Mouse (Mus musculus) adrenal gland, postnatal 36 days (tissue): ENCODE results near the gene Rpl31. TPM values are rescaled to one million over a fixed set of nuclear protein-coding genes. Genes with fewer than 3 reads are reported as not detected.
A peak's percentile ranks its signal among the peaks of the same experiment; 100 is the strongest.

Experiments
- DNase-seq, 2 experiments: peaks; one replicate each; pipeline ENCODE4 v3.0.0; 2021; ENCODE audit warnings: mixed read lengths in 1 of 2
- long read RNA-seq, 2 experiments: library from polyadenylated mRNA; stranded (forward); transcript quantifications; one replicate each; pipeline ENCODE4 v2.0.0; 2021; ENCODE audit warnings: borderline sequencing depth in 2 of 2
- total RNA-seq, 2 experiments: library from RNA; stranded (reverse); gene quantifications; 2 replicates each; pipeline ENCODE4 v1.2.3; 2021

Rpl31 gene
- 100 to 1,000 TPM; 739 to 814 TPM for total RNA-seq
- long read RNA-seq, experiment 1, transcript Rpl31-203 (4 exons, 630 nt): minor isoform, 22 of 218 reads
- long read RNA-seq, experiment 1, transcript Rpl31-204 (3 exons, 468 nt): minor isoform, 35 of 218 reads
- long read RNA-seq, experiment 1, transcript Rpl31-201 (5 exons, 1,049 nt): major isoform, 86 of 218 reads
- long read RNA-seq, experiment 1, transcript Rpl31-202 (5 exons, 487 nt): minor isoform, 56 of 218 reads
- long read RNA-seq, experiment 1, partial matches to known transcripts: 9 of 218 reads
- long read RNA-seq, experiment 1, other reads (novel, unspliced or antisense): 10 of 218 reads
- long read RNA-seq, experiment 2, transcript Rpl31-201 (5 exons, 1,049 nt): major isoform, 42 of 86 reads
- long read RNA-seq, experiment 2, transcript Rpl31-203 (4 exons, 630 nt): minor isoform, 13 of 86 reads
- long read RNA-seq, experiment 2, transcript Rpl31-202 (5 exons, 487 nt): minor isoform, 24 of 86 reads
- long read RNA-seq, experiment 2, transcript Rpl31-204 (3 exons, 468 nt): minor isoform, 5 of 86 reads
- long read RNA-seq, experiment 2, partial matches to known transcripts: 2 of 86 reads
- long read RNA-seq, experiment 2, other reads (novel, unspliced or antisense): 0 of 86 reads

GRCm38 (mm10) chr1:39367601-39368266, at the start of gene Rpl31:
Gene Rpl31 (plus strand): TSS chr1:39367842.
- peak; percentile 99 for DNase-seq

- peak; percentile 46 to 59 for DNase-seq
These were observed 49.7 kb upstream of the Rpl31 start for GRCm38 (mm10) chr1:39317935-39318334.

GRCm38 (mm10) chr1:39318870-39319269, 48.8 kb upstream of the Rpl31 start:
- no peak for DNase-seq

- no peak for DNase-seq
These were observed 45.7 kb upstream of the Rpl31 start for GRCm38 (mm10) chr1:39321954-39322353.

GRCm38 (mm10) chr1:39325228-39325627, 42.4 kb upstream of the Rpl31 start:
- no peak for DNase-seq

GRCm38 (mm10) chr1:39327546-39327945, 40.1 kb upstream of the Rpl31 start:
- no peak for DNase-seq

- DNase-seq: peak; percentile 9 to 26
These were observed 36.6 kb upstream of the Rpl31 start for GRCm38 (mm10) chr1:39330857-39331594.

GRCm38 (mm10) chr1:39332456-39332855, 35.2 kb upstream of the Rpl31 start:
- no peak for DNase-seq

- no peak for DNase-seq
These were observed 32.0 kb upstream of the Rpl31 start for GRCm38 (mm10) chr1:39335561-39336196.

- no peak for DNase-seq
These were observed 30.9 kb upstream of the Rpl31 start for GRCm38 (mm10) chr1:39336788-39337187.

GRCm38 (mm10) chr1:39338831-39339230, 28.8 kb upstream of the Rpl31 start:
- no peak for DNase-seq

- DNase-seq: no peak
These were observed 28.2 kb upstream of the Rpl31 start for GRCm38 (mm10) chr1:39339455-39339854.

GRCm38 (mm10) chr1:39340156-39340555, 27.5 kb upstream of the Rpl31 start:
- peak in 1 of 2 experiments; percentile 34 for DNase-seq

- peak; percentile 49 to 59 for DNase-seq
These were observed 27.0 kb upstream of the Rpl31 start for GRCm38 (mm10) chr1:39340647-39341046.

GRCm38 (mm10) chr1:39341807-39342206, 25.8 kb upstream of the Rpl31 start:
- DNase-seq: no peak

- DNase-seq: no peak
These were observed 24.4 kb upstream of the Rpl31 start for GRCm38 (mm10) chr1:39343242-39343641.

- DNase-seq: no peak
These were observed 22.6 kb upstream of the Rpl31 start for GRCm38 (mm10) chr1:39344981-39345600.

GRCm38 (mm10) chr1:39349001-39349400, 18.6 kb upstream of the Rpl31 start:
- DNase-seq: no peak

GRCm38 (mm10) chr1:39349427-39349826, 18.2 kb upstream of the Rpl31 start:
- no peak for DNase-seq

- no peak for DNase-seq
These were observed 5.7 kb upstream of the Rpl31 start for GRCm38 (mm10) chr1:39361754-39362514.

GRCm38 (mm10) chr1:39362515-39362893, 5.1 kb upstream of the Rpl31 start:
- DNase-seq: no peak
